Mouse (Mus musculus): ENCODE data around the gene Celsr2.

- no peak for TF ChIP-seq CTCF (IDR thresholded peaks at IDR 0.05; ENCODE audit: low read depth, low read length)
- no peak for TF ChIP-seq POLR2AphosphoS5 (IDR thresholded peaks at IDR 0.05; ENCODE audit: insufficient replicate concordance, low read depth, low read length)
- no peak for TF ChIP-seq TAL1 (conservative IDR thresholded peaks at IDR 0.05; ENCODE audit: low read depth, low read length)
These were observed 20.5 kb upstream of the Celsr2 start for GRCm38 (mm10) chr3:108435701-108436379.

Data from G1E (cell line).